Comparison of ENCODE assay signal across 15 mouse cellular contexts in the genomic region with DNA sequence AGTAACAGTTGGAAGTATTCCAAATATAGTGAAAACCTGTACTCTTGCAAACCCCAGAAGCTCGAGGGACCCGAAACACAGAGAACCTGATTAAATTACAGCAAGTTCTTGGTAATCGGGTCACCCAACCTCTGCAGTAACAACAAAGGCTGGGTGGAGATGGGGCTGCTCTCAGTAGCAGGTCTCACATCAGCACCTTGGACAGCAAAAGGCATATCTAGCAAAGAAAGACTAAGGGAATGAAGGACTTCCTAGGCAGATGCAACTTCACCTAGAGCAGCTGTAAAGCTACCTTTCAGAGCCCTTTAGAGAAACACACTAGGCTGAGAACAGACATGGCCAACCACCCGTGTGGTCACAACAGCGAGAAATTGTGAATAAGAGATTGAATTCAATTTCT.
DNase-seq lines count a peak whose midpoint lies in the region; ATAC-seq and TF ChIP-seq lines count a peak whose summit lies in the region.
"Had no signal": no experiment of that assay in that cellular context is flagged by ENCODE, and none has a peak within 500 bp of the region (broad histone marks: within the 10 kb centered on the region; RNA-seq: fewer than 3 reads in every experiment).

No protein-coding gene starts in this region.

- no peaks in the 10 kb centered on the region for H3K27me3 ChIP-seq in kidney, embryonic 15.5 days
- no peaks in the 10 kb centered on the region for H3K27me3 ChIP-seq in MEL (ENCODE audit: control insufficient read depth in 1 of 2, insufficient read depth in 2 of 2, low read length in 2 of 2)
- no peaks in the 10 kb centered on the region for H3K27me3 ChIP-seq in embryonic facial prominence, embryonic 11.5 days (ENCODE audit: control insufficient read depth, insufficient read depth, low read length)
- H3K27me3 ChIP-seq: heart, embryonic 12.5 days; hindbrain, embryonic 15.5 days; limb, embryonic 15.5 days; midbrain, embryonic 15.5 days had no signal

- no peak for TF ChIP-seq CTCF in MEL (IDR thresholded peaks at IDR 0.05 in 2 of 3, conservative IDR thresholded peaks at IDR 0.05 in 1 of 3; ENCODE audit: control insufficient read depth in 1 of 3, insufficient read depth in 1 of 3, low read depth in 2 of 3, low read length in 3 of 3, poor library complexity in 1 of 3, severe bottlenecking in 1 of 3)

- H3K27ac ChIP-seq in kidney, embryonic 15.5 days = no peak overlapping the region
- no peak overlapping the region for H3K27ac ChIP-seq in MEL (ENCODE audit: control insufficient read depth, low read depth, low read length)
- no peak overlapping the region for H3K27ac ChIP-seq in embryonic facial prominence, embryonic 11.5 days (replicated peaks; ENCODE audit: low read depth, low read length)
- H3K27ac ChIP-seq: hindbrain, embryonic 15.5 days; limb, embryonic 15.5 days; midbrain, embryonic 15.5 days had no signal

- DNase-seq in kidney, postnatal 10 days = peak; percentile 56
- DNase-seq in 416B (ENCODE audit: low read depth) (peak; percentile 2), MEL (ENCODE audit: low read depth, low spot score) (peak; percentile 27)
- peak; percentile 71 for DNase-seq in embryonic facial prominence, embryonic 11.5 days (ENCODE audit: low spot score)
- DNase-seq in ovary, postnatal 36 days (ENCODE audit: low spot score) = no peak
- DNase-seq in ovary, postnatal 10 days (ENCODE audit: low spot score) = no peak
- DNase-seq: cerebellum, adult 9-10 months; gastrocnemius, postnatal 10 days had no signal

- H3K9ac ChIP-seq in kidney, embryonic 15.5 days = no peak overlapping the region
- H3K9ac ChIP-seq in MEL (ENCODE audit: control insufficient read depth, low read depth, low read length, poor library complexity, severe bottlenecking) = no peak overlapping the region
- no peak overlapping the region for H3K9ac ChIP-seq in embryonic facial prominence, embryonic 11.5 days (replicated peaks; ENCODE audit: low read length)
- H3K9ac ChIP-seq: heart, embryonic 12.5 days; hindbrain, embryonic 15.5 days; limb, embryonic 15.5 days; midbrain, embryonic 15.5 days had no signal

- no peak for TF ChIP-seq POLR2A in MEL (IDR thresholded peaks at IDR 0.05; ENCODE audit: control insufficient read depth in 1 of 2, insufficient read depth in 1 of 2, low read depth in 1 of 2, low read length in 2 of 2, poor library complexity in 1 of 2)

- no peak overlapping the region for H3K4me2 ChIP-seq in kidney, embryonic 15.5 days
- no peak overlapping the region for H3K4me2 ChIP-seq in embryonic facial prominence, embryonic 11.5 days (ENCODE audit: low read depth, low read length)
- H3K4me2 ChIP-seq: heart, embryonic 12.5 days; hindbrain, embryonic 15.5 days; limb, embryonic 15.5 days; midbrain, embryonic 15.5 days had no signal

- no peak for TF ChIP-seq EP300 in MEL (IDR thresholded peaks at IDR 0.05; ENCODE audit: low read depth in 1 of 2, low read length in 2 of 2)

- 74% methylated on average over 5 of the region's 5 CpGs for WGBS in kidney, embryonic 15.5 days
- WGBS in embryonic facial prominence, embryonic 11.5 days = 80% methylated on average over 5 of the region's 5 CpGs

- TF ChIP-seq RAD21 in MEL (IDR thresholded peaks at IDR 0.05; ENCODE audit: low read depth, low read length) = no peak

- no peaks in the 10 kb centered on the region for H3K36me3 ChIP-seq in kidney, embryonic 15.5 days
- H3K36me3 ChIP-seq in MEL (ENCODE audit: control insufficient read depth in 1 of 2, insufficient read depth in 2 of 2, low read length in 2 of 2) = no peaks in the 10 kb centered on the region
- no peaks in the 10 kb centered on the region for H3K36me3 ChIP-seq in embryonic facial prominence, embryonic 11.5 days (replicated peaks; ENCODE audit: control insufficient read depth, insufficient read depth, low read depth, low read length)
- H3K36me3 ChIP-seq: heart, embryonic 12.5 days; hindbrain, embryonic 15.5 days; limb, embryonic 15.5 days; midbrain, embryonic 15.5 days had no signal

- no peaks in the 10 kb centered on the region for H3K79me2 ChIP-seq in MEL (ENCODE audit: control insufficient read depth, insufficient read depth, low read length, poor library complexity)

- no peak for ATAC-seq in kidney, embryonic 15.5 days (replicated peaks; ENCODE audit: low FRiP score)
- ATAC-seq in embryonic facial prominence, embryonic 11.5 days (replicated peaks; ENCODE audit: insufficient number of reproducible peaks, low FRiP score, low TSS enrichment, low read depth) = no peak
- ATAC-seq in granulocyte monocyte progenitor cell, adult 5-6 weeks (replicated peaks; ENCODE audit: poor library complexity, severe bottlenecking) = no peak
- ATAC-seq: forebrain, embryonic 14.5 days; midbrain, embryonic 15.5 days had no signal

- no peaks in the 10 kb centered on the region for H3K9me3 ChIP-seq in kidney, embryonic 15.5 days (replicated peaks)
- no peaks in the 10 kb centered on the region for H3K9me3 ChIP-seq in MEL (replicated peaks; ENCODE audit: insufficient read depth, low read length)
- no peaks in the 10 kb centered on the region for H3K9me3 ChIP-seq in embryonic facial prominence, embryonic 11.5 days (replicated peaks; ENCODE audit: control insufficient read depth, low read length)
- H3K9me3 ChIP-seq: heart, embryonic 12.5 days; hindbrain, embryonic 15.5 days; limb, embryonic 15.5 days; midbrain, embryonic 15.5 days had no signal

- H3K4me3 ChIP-seq in kidney, embryonic 15.5 days (replicated peaks) = no peak overlapping the region
- H3K4me3 ChIP-seq in MEL (ENCODE audit: control insufficient read depth in 1 of 2, insufficient read depth in 1 of 2, low read depth in 2 of 2, low read length in 2 of 2) = no peak overlapping the region
- no peak overlapping the region for H3K4me3 ChIP-seq in embryonic facial prominence, embryonic 11.5 days (ENCODE audit: low read depth, low read length)
- H3K4me3 ChIP-seq: heart, embryonic 12.5 days; hindbrain, embryonic 15.5 days; limb, embryonic 15.5 days; midbrain, embryonic 15.5 days had no signal

- no peaks in the 10 kb centered on the region for H3K4me1 ChIP-seq in kidney, embryonic 15.5 days
- no peaks in the 10 kb centered on the region for H3K4me1 ChIP-seq in MEL (ENCODE audit: control insufficient read depth in 1 of 2, insufficient read depth in 2 of 2, low read length in 2 of 2)
- no peaks in the 10 kb centered on the region for H3K4me1 ChIP-seq in embryonic facial prominence, embryonic 11.5 days (ENCODE audit: control insufficient read depth, insufficient read depth, low read length)
- H3K4me1 ChIP-seq: heart, embryonic 12.5 days; hindbrain, embryonic 15.5 days; limb, embryonic 15.5 days; midbrain, embryonic 15.5 days had no signal

TF ChIP-seq in MEL, 35 proteins besides CTCF, POLR2A, EP300 and RAD21:
- TF ChIP-seq SMC3 (IDR thresholded peaks at IDR 0.05; ENCODE audit: low read depth, low read length) (no peak), TBP (IDR thresholded peaks at IDR 0.05; ENCODE audit: low read depth, low read length) (no peak), MYC (IDR thresholded peaks at IDR 0.05; ENCODE audit: low read depth, low read length) (no peak), MEF2A (IDR thresholded peaks at IDR 0.05; ENCODE audit: extremely low read depth, insufficient replicate concordance, low read depth, low read length, poor library complexity, severe bottlenecking) (no peak), SIN3A (IDR thresholded peaks at IDR 0.05; ENCODE audit: low read length) (no peak), MAZ (IDR thresholded peaks at IDR 0.05; ENCODE audit: low read depth, low read length) (no peak), E2F4 (IDR thresholded peaks at IDR 0.05; ENCODE audit: borderline replicate concordance, low read depth, low read length) (no peak), ELF1 (IDR thresholded peaks at IDR 0.05; ENCODE audit: low read depth, low read length) (no peak), GATA1 (IDR thresholded peaks at IDR 0.05; ENCODE audit: low read depth, low read length) (no peak), TAL1 (IDR thresholded peaks at IDR 0.05; ENCODE audit: low read length) (no peak), CHD2 (IDR thresholded peaks at IDR 0.05; ENCODE audit: low read length) (no peak), GABPA (IDR thresholded peaks at IDR 0.05; ENCODE audit: low read depth, low read length) (no peak), ZKSCAN1 (IDR thresholded peaks at IDR 0.05; ENCODE audit: low read depth, low read length) (no peak), USF2 (IDR thresholded peaks at IDR 0.05; ENCODE audit: borderline replicate concordance in 1 of 2, insufficient read depth in 1 of 2, low read depth in 1 of 2, low read length in 2 of 2) (no peak)

Comparison
In these comparisons a context has a peak if more than half of its experiments do, and no peak if none do; other contexts are left out.
1. DNase-seq: peak in kidney, postnatal 10 days (single experiment), 416B (single experiment), MEL (single experiment) and embryonic facial prominence, embryonic 11.5 days (single experiment); none in ovary, postnatal 36 days (single experiment) and ovary, postnatal 10 days (single experiment).